Mouse (Mus musculus): Measurements from ENCODE around the gene Mroh7. TPM values are rescaled to one million over a fixed set of nuclear protein-coding genes. Genes with fewer than 3 reads are reported as not detected.

Mroh7 gene
- not detected in 4 replicates for total RNA-seq (2023)

GRCm38 (mm10) chr4:106730814-106731213, at the start of gene Mroh7:
Gene Mroh7, minus strand, starts transcription at chr4:106730925.

GRCm38 (mm10) chr4:106733636-106734035, 2.9 kb upstream of the Mroh7 start, which contains the start of gene Fam151a:
Gene Fam151a, plus strand, starts transcription at chr4:106733889.

GRCm38 (mm10) chr4:106678442-106679118, 52.1 kb downstream of the Mroh7 start, which contains the start of gene Ttc4:
Gene Ttc4, minus strand, starts transcription at chr4:106678944.

GRCm38 (mm10) chr4:106650833-106651527, 79.7 kb downstream of the Mroh7 start, which contains the start of gene Pars2:
Gene Pars2, plus strand, starts transcription at chr4:106651069.

Other genes starting within 250 kb of the Mroh7 start
- not detected in 4 replicates for gene Bsnd, start 238.6 kb downstream of the Mroh7 start, total RNA-seq (2023)
- gene Dhcr24, start 169.9 kb downstream of the Mroh7 start, total RNA-seq (2023) = 3.4 to 4.4 TPM (median 4.0 TPM) in 4 replicates
- gene Lexm, start 113.7 kb downstream of the Mroh7 start, total RNA-seq (2023) = not detected in 4 replicates
- not detected in 4 replicates for gene Ttc22, start 108.5 kb downstream of the Mroh7 start, total RNA-seq (2023)
- 2.6 to 7.3 TPM (median 4.9 TPM) in 4 replicates for gene Pars2, start 79.9 kb downstream of the Mroh7 start, total RNA-seq (2023)
- gene Ttc4, start 52.0 kb downstream of the Mroh7 start, total RNA-seq (2023) = 31.2 to 35.9 TPM (median 33.1 TPM) in 4 replicates
- gene Fam151a, start 3.0 kb upstream of the Mroh7 start, total RNA-seq (2023) = not detected in 4 replicates
- gene Acot11, start 74.1 kb upstream of the Mroh7 start, total RNA-seq (2023) = 3.0 to 4.6 TPM (median 4.0 TPM) in 4 replicates
- 29.9 to 42.2 TPM (median 37.5 TPM) in 4 replicates for gene Ssbp3, start 179.8 kb upstream of the Mroh7 start, total RNA-seq (2023)